Mouse (Mus musculus) heart, adult 9 months (tissue): Measurements from ENCODE around the gene Mapk11.

Source experiments
- DNase-seq, 2 experiments: peaks; one replicate each; pipeline ENCODE4 v3.0.0; 2022; ENCODE audit warnings: low spot score in 2 of 2

The Mapk11 gene

DNA sequence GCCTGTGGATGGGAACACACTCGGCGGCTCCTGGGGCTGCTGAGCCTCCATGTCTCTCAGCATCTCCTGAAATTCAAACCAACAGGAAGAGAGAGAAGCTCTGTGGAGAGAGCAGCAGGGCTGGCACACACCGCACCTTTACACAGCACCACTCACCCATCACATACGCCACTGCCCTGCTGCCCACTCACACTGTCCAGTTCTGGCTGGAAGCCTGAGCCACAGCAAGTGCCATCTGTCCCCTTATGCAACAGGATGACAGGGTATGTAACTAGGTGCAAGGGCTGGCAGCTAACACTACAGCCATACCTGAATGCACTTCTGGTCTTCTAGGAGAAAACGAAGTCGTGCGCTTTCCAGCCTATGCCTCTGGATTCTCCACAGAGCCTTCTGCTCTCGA lies 45.0 kb downstream of the Mapk11 start:
- no peak for DNase-seq

DNA sequence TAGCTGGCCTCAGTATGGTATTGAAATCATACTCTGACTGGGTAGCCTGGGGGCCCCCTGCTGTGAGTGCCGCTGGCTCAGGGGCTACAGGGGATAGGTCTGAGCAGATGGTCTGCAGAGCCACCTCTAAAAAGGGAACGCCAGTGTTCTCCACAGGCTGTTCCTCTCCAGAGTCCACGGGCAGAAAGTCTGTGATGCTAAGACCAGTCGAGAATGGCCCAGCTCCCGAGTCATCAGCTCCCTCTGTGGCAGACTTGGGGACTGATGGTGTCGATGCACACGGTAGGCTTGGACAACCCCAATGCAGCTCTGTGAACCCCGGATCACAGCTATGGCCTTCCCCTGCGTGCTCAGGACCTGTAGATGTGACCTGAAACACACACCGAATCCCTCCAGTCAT lies 45.5 kb downstream of the Mapk11 start:
- DNase-seq = no peak

DNA sequence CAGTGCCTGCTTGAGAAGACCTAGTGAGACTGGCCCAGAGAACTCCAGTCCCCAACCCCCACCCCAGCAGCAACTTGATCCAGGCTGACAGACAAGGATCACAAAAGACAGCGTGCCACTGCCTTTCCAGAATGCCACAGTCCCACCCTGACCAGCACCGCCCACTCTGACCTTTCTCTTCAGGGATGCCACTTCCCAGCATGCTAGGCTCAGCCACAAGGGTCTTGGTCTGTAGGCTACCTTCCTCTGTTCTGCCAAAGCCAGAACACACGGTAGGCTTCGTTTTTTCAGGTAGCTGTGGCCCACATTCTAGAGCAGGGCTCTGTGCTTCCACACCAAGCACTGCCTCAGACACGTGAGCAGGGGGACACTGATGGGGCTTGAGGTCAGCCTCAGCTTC lies 46.8 kb downstream of the Mapk11 start:
- no peak for DNase-seq

DNA sequence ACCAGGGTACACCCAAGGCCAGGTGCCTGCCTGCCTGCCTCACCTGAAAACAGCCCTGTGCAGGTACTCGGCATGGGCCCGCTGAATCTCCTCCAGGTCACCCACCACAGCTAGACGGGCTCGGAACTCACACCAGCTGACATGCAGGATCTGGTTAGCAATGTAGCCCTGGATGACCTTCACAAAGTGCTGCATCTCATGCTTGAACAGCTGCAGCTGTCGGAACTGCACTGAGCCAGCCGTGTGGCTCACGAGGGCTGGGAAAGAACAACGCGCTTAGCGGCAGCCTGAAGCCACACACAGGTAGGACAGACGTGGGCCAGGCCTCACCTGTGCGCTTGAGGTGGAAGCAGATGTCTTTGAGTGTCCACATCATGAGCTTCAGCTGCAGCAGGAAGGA lies 48.6 kb downstream of the Mapk11 start:
- DNase-seq = no peak

DNA sequence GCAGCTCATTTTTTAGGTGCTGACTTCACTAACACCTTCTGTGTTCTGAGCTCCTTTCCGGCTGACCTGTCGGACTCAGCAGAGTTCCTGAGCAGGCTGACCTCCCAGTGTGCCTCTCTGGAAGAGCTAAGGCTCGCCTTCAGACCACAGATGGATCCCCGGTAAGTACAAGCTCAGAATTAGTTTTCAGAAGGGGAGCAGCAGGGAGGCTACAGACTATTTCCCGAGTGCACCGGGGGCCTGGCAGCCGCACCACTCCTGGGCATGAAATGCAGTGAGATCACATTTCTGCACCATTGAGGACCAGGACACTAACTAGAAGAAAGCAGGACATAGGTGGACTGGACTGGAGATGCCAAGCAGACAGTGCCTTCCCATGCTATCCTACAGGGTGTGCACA lies 50.8 kb downstream of the Mapk11 start:
- no peak for DNase-seq

DNA sequence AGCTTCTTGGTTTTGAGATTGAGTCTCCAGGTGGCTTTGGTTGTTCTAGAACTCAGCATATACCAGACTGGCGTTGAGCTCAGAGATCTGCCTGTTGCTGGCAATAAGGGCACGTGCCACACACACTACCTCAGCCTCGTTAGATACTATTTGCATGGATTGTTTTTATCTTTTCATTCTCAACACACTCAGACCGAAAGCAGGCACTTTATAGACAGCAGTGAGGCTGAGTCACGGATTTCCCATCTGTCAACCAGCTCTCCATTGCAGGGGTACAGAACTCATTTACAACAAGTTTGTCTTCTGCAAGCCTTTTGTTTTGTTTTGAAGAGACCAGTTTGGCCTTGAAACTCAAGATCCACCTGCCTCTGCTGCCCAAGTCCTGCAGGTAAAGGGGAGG lies 52.0 kb downstream of the Mapk11 start:
- no peak for DNase-seq
